ENCODE assay signal across 16 mouse cellular contexts in the genomic region with DNA sequence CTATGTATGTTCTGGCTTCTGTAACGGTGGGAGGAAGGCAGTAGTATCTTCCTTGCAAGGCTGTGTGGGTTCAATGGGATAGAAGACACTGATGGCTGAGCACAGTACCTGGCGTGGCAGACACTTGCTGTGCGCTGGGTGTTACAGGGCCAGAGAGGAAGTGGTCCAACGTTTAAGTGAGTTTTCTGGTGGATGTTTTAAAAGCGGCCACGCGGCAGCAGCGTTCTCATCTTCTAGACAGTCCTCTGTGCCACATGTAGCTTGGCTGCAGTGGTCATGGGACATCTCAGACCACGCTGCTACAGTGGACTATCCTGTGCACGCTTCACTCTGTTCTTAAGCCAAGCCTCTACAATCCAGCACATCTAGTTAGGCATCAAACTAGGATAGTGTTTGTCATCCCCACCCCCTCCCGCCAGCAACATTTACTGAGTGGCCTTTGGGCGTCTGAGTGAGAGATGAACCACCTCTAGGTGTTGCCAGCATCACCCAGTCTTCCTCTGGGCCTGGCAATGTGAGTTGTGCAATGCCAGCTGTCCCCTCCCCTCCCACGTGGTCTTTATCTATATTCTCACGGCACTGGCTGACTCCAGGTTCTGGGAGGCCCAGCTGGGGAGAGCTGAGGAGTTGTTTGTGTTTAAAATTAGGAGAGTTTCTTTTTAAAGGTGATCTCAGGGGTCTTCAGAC. TPM values are rescaled to one million over a fixed set of nuclear protein-coding genes. Genes with fewer than 3 reads are reported as not detected.
DNase-seq lines count a peak whose midpoint lies in the region; ATAC-seq and TF ChIP-seq lines count a peak whose summit lies in the region.
"Had no signal": no experiment of that assay in that cellular context is flagged by ENCODE, and none has a peak within 500 bp of the region (broad histone marks: within the 10 kb centered on the region; RNA-seq: fewer than 3 reads in every experiment).

No protein-coding gene starts in this region.

- H3K27ac ChIP-seq in heart, embryonic 10.5 days = peak overlapping the region; percentile 9
- H3K27ac ChIP-seq in testis, adult 2 months (ENCODE audit: control insufficient read depth, insufficient read depth, low read depth, low read length) = no peak overlapping the region
- peak overlapping the region; percentile 59 for H3K27ac ChIP-seq in liver, embryonic 12.5 days
- no peak overlapping the region for H3K27ac ChIP-seq in stomach, postnatal 0 days (replicated peaks)
- no peak overlapping the region for H3K27ac ChIP-seq in thymus, adult 2 months (ENCODE audit: control insufficient read depth, insufficient read depth, low read length)
- H3K27ac ChIP-seq: hindbrain, embryonic 15.5 days; midbrain, embryonic 12.5 days; neural tube, embryonic 12.5 days had no signal

- H3K4me3 ChIP-seq in heart, embryonic 10.5 days = no peak overlapping the region
- peak overlapping the region; percentile 9; the same call in 1 of the 2 replicates for H3K4me3 ChIP-seq in testis, adult 2 months (ENCODE audit: control insufficient read depth, low read depth, low read length)
- no peak overlapping the region for H3K4me3 ChIP-seq in liver, embryonic 12.5 days
- no peak overlapping the region for H3K4me3 ChIP-seq in stomach, postnatal 0 days (ENCODE audit: low read depth, low read length)
- no peak overlapping the region for H3K4me3 ChIP-seq in thymus, adult 2 months (ENCODE audit: control insufficient read depth, insufficient read depth, low read length)
- H3K4me3 ChIP-seq: hindbrain, embryonic 15.5 days; midbrain, embryonic 12.5 days; neural tube, embryonic 12.5 days had no signal

- no peak for TF ChIP-seq CTCF in testis, adult 2 months (IDR thresholded peaks at IDR 0.05; ENCODE audit: control insufficient read depth, insufficient read depth, insufficient replicate concordance, low read depth, low read length)
- TF ChIP-seq CTCF in stomach, postnatal 0 days (IDR thresholded peaks at IDR 0.05; ENCODE audit: low read depth) = no peak
- no peak for TF ChIP-seq CTCF in thymus, adult 2 months (IDR thresholded peaks at IDR 0.05; ENCODE audit: borderline replicate concordance, control insufficient read depth, extremely low read depth, insufficient read depth, low read length, poor library complexity)

- ATAC-seq in liver, embryonic 12.5 days = peak; percentile 97
- ATAC-seq in stomach, postnatal 0 days (ENCODE audit: low FRiP score, low TSS enrichment) = peak; percentile 62; the same call in 1 of the 2 replicates
- ATAC-seq: forebrain, postnatal 0 days had no signal

- TF ChIP-seq EP300 in stomach, postnatal 0 days (optimal IDR thresholded peaks at IDR 0.05) = no peak

- no peak overlapping the region for H3K9ac ChIP-seq in liver, embryonic 12.5 days
- no peak overlapping the region for H3K9ac ChIP-seq in stomach, postnatal 0 days (ENCODE audit: low read length)
- H3K9ac ChIP-seq: forebrain, postnatal 0 days; hindbrain, embryonic 15.5 days; midbrain, embryonic 12.5 days; neural tube, embryonic 12.5 days had no signal

- no peak for TF ChIP-seq POLR2A in testis, adult 2 months (IDR thresholded peaks at IDR 0.05; ENCODE audit: control insufficient read depth, low read depth, low read length)
- no peak for TF ChIP-seq POLR2A in thymus, adult 2 months (IDR thresholded peaks at IDR 0.05; ENCODE audit: control insufficient read depth, extremely low read depth, insufficient read depth, low read length, poor library complexity)

- H3K4me1 ChIP-seq in heart, embryonic 10.5 days = peaks cover 15% of the 10 kb centered on the region
- H3K4me1 ChIP-seq in testis, adult 2 months (ENCODE audit: control insufficient read depth, insufficient read depth, low read length) = peaks cover 5% of the 10 kb centered on the region
- H3K4me1 ChIP-seq in liver, embryonic 12.5 days = peaks cover 40% of the 10 kb centered on the region
- no peaks in the 10 kb centered on the region for H3K4me1 ChIP-seq in stomach, postnatal 0 days (replicated peaks; ENCODE audit: control insufficient read depth, insufficient read depth)
- no peaks in the 10 kb centered on the region for H3K4me1 ChIP-seq in thymus, adult 2 months (replicated peaks; ENCODE audit: control insufficient read depth, insufficient read depth, low read length)
- H3K4me1 ChIP-seq: neural tube, embryonic 12.5 days had no signal

- peaks cover 11% of the 10 kb centered on the region; the same call in 1 of the 2 replicates for H3K36me3 ChIP-seq in heart, embryonic 10.5 days
- H3K36me3 ChIP-seq in testis, adult 2 months (ENCODE audit: control insufficient read depth, insufficient read depth, low read length) = no peaks in the 10 kb centered on the region
- H3K36me3 ChIP-seq in liver, embryonic 12.5 days = peaks cover 70% of the 10 kb centered on the region
- no peaks in the 10 kb centered on the region for H3K36me3 ChIP-seq in stomach, postnatal 0 days (ENCODE audit: control insufficient read depth, insufficient read depth, low read length)
- H3K36me3 ChIP-seq in thymus, adult 2 months (ENCODE audit: control insufficient read depth, insufficient read depth, low read length) = no peaks in the 10 kb centered on the region
- H3K36me3 ChIP-seq: hindbrain, embryonic 15.5 days; midbrain, embryonic 12.5 days; neural tube, embryonic 12.5 days had no signal

- H3K4me2 ChIP-seq in liver, embryonic 12.5 days = peak overlapping the region; percentile 40
- no peak overlapping the region for H3K4me2 ChIP-seq in stomach, postnatal 0 days (replicated peaks; ENCODE audit: low read depth)
- H3K4me2 ChIP-seq: hindbrain, embryonic 15.5 days; midbrain, embryonic 12.5 days; neural tube, embryonic 12.5 days had no signal

- no peaks in the 10 kb centered on the region for H3K27me3 ChIP-seq in heart, embryonic 10.5 days (ENCODE audit: insufficient read depth, poor library complexity, severe bottlenecking)
- no peaks in the 10 kb centered on the region for H3K27me3 ChIP-seq in testis, adult 2 months (ENCODE audit: control insufficient read depth, insufficient read depth, low read length)
- H3K27me3 ChIP-seq in liver, embryonic 12.5 days (replicated peaks) = no peaks in the 10 kb centered on the region
- no peaks in the 10 kb centered on the region for H3K27me3 ChIP-seq in stomach, postnatal 0 days (ENCODE audit: control insufficient read depth, insufficient read depth, low read length)
- no peaks in the 10 kb centered on the region for H3K27me3 ChIP-seq in thymus, adult 2 months (ENCODE audit: control insufficient read depth, insufficient read depth, low read length)
- H3K27me3 ChIP-seq: hindbrain, embryonic 15.5 days; midbrain, embryonic 12.5 days; neural tube, embryonic 12.5 days had no signal

- 76% methylated on average over 14 of the region's 14 CpGs for WGBS in heart, embryonic 10.5 days
- 67% methylated on average over 14 of the region's 14 CpGs for WGBS in liver, embryonic 12.5 days (ENCODE audit: insufficient replicate concordance)
- WGBS in stomach, postnatal 0 days = 80% methylated on average over 14 of the region's 14 CpGs
- WGBS in thymus, adult 2 months = 89% methylated on average over 14 of the region's 14 CpGs

- H3K9me3 ChIP-seq in heart, embryonic 10.5 days = no peaks in the 10 kb centered on the region
- no peaks in the 10 kb centered on the region for H3K9me3 ChIP-seq in liver, embryonic 12.5 days (replicated peaks)
- no peaks in the 10 kb centered on the region for H3K9me3 ChIP-seq in stomach, postnatal 0 days (ENCODE audit: control insufficient read depth, low read length)
- H3K9me3 ChIP-seq: hindbrain, embryonic 15.5 days; midbrain, embryonic 12.5 days; neural tube, embryonic 12.5 days had no signal

- DNase-seq in heart, embryonic 10.5 days (ENCODE audit: low spot score) = peak; percentile 78
- DNase-seq in heart, adult 9 months (ENCODE audit: low spot score in 2 of 2) = no peak
- no peak for DNase-seq in testis, postnatal 10 days (ENCODE audit: low spot score)
- peak; percentile 38 for DNase-seq in stomach, postnatal 0 days (ENCODE audit: low spot score)
- DNase-seq in thymus, adult 2 months = no peak
- no peak for DNase-seq in thymus, postnatal 14 days
- DNase-seq: adrenal gland, adult 8-10 months; forebrain, postnatal 0 days; kidney, postnatal 14 days; lung, adult 18-20 months; right cerebral cortex, adult 18-20 months had no signal

RNA-seq across cellular contexts. Expression of gene Slc39a8, which starts 29.4 kb away (rescaled TPM):
- polyA plus RNA-seq in heart, embryonic 10.5 days (2016; fragmentation: Nextera tagmentation; extraction: Ambion mirVana) = 47.7 and 49.2 TPM in 2 replicates
- polyA plus RNA-seq in testis, adult 2 months (2012; rRNA removed) = 18.8 and 21.2 TPM in 2 replicates
- polyA plus RNA-seq in liver, embryonic 12.5 days (2016; fragmentation: Nextera tagmentation; extraction: Ambion mirVana) = 103 and 108 TPM in 2 replicates
- 2.6 and 3.6 TPM in 2 replicates for polyA plus RNA-seq in stomach, postnatal 0 days (2015; fragmentation: Nextera tagmentation; extraction: Ambion mirVana)
- polyA plus RNA-seq in thymus, adult 2 months (2012; rRNA removed) = 4.7 and 5.0 TPM in 2 replicates

Comparison
In these comparisons a context has a peak if more than half of its experiments do, and no peak if none do; other contexts are left out.
1. DNase-seq: peak in heart, embryonic 10.5 days (single experiment) and stomach, postnatal 0 days (single experiment); none in heart, adult 9 months (0 of 2), testis, postnatal 10 days (single experiment), thymus, adult 2 months (single experiment) and thymus, postnatal 14 days (single experiment).
2. H3K27ac ChIP-seq: peak in heart, embryonic 10.5 days (single experiment) and liver, embryonic 12.5 days (single experiment); none in testis, adult 2 months (single experiment), stomach, postnatal 0 days (single experiment) and thymus, adult 2 months (single experiment).